Mouse (Mus musculus) CH12F3 (cell line): Measurements from ENCODE around the gene Alad.

ENCODE experiments used
- in situ Hi-C: fragments of 300-500 bp; cut with MboI; formaldehyde crosslinking; loops from 2 replicates; pipeline ENCODE4 v1.14.3; 2020; ENCODE audit warnings: low sequenced_read_pairs

The Alad gene

DNA sequence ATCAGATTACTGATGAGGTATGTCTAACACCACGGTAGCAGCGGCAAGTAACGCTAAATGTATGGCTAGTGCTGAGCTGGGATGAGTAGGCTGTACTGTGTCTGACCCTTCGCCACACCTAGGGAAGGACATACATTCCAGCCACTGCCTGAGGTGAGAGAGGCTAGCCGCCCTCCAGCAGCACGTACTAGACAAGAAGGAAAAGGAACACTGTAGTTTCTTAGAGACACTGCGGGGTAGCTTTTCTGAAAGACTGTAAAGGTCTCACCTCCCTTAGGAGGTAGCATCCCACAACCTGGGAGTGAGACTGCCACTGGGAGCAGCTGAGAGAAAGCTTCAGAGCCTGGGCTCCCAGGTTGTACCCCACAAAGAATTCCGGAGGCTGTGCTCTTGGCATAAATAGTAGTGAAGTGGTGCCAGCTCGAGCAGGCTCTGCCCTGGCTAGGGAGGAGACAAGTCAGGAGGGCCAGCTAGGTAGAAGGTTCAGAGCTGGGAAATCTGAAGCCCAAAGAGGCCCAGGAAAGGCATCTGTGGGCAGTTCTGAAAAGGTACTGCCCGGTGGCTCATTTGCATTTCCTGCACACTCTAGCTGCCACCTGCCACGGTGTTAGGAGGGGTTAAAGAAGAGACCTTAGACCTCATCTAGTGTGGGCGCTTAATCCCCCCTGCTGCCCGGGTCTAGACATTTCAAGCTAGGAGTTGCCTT, 1.1 kb downstream of the Alad start:
- in situ Hi-C loops, result no loop called here

DNA sequence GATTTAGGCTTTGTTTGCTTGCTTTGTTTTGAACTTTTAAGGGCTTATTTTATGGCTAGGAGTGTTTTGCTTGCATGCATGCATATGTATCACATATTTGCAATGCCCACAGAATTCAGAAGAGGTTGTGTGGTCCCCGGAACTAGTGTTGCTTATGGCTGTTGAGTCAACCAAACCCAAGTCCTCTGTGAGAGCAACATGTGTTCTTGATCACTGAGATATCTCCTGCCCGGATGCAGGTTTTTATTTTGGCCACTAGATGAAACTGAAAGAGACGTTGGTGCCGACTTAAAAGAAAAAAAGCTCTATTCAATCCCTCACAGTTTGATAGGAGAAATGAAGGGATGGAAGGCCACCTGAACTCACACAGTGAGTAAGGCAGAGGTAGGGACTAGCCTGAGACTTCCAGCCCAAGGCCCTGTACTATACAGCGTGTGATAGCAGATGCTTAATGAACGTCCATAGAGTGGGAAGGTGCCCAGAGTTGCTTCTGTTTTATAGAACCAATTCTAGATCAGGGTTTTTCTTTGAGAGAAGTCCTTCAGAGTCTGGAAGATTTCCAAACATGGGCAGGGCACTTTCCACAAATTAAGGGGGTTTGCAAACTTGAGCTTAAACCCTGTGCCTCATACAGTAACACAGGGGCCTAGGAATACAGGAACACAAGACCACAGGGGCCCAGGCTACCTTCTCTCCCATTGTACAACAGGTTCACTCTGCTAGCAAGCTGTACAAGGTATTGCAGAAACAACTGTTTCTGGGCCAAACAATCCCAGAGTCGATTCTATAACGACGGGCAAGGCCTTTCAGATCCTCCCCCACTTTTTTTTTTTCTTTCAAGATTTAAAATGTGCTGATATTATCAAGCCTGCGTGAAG, 1.9 kb downstream of the Alad start:
- in situ Hi-C loops, result no loop called here

DNA sequence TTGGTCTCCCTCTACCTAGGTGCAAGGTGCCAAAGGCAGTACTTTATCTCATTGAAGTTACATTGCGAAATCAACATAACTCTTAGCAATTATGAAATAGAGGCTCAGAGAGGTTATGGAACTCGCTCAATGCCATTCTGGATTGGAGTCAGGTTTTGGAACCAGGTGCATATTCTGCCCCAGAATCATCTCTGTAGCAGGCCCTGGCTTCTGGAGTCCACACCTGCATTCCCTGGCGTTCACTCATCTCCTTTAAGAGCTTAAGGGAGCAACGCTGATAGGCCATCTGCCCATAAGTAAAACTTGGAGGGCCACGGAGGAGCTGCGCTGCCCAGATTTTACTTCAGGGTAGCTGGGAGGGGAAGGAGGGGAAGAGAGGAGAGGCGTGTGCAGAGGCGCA, 2.7 kb downstream of the Alad start:
- in situ Hi-C loops, result no loop called here

DNA sequence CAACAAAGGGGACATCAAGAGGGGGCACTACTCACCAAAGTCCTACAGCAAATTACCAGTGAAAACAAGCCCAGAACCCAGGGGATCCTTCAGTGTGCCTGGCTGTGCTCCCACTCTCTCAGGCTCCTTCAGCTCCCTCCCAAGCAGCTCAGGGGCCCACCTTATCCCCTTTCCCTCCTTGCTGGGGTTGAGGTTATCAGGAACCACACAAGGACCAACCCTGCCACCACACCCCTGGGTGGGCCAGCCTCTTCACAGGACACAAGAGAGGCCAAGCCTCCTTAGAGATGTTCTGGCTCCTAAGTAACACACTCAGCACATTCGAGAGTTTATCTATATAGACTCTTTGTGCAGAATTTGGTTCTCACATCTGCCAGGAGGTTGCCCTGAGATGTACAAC, 3.1 kb downstream of the Alad start:
- in situ Hi-C loops, result no loop called here

DNA sequence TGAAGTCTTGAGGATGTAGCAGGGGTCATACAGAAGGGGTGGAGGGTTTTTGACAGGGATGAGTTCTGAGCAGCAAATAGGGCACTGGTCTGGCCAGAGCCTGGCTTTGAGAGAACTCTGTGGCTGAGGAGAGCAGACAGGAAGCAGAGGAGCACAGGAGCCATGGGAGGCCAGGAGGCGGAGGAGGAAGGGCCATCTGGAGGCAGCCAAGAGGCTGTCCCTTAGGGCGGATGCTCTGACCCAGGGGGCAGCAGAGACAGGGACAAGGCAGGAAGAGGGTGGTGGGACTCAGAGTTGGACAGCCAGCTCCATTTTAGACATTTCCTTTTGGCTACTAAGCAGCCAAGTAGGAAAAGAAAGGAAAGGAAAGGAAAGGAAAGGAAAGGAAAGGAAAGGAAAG, 3.6 kb downstream of the Alad start:
- in situ Hi-C loops, result no loop called here

DNA sequence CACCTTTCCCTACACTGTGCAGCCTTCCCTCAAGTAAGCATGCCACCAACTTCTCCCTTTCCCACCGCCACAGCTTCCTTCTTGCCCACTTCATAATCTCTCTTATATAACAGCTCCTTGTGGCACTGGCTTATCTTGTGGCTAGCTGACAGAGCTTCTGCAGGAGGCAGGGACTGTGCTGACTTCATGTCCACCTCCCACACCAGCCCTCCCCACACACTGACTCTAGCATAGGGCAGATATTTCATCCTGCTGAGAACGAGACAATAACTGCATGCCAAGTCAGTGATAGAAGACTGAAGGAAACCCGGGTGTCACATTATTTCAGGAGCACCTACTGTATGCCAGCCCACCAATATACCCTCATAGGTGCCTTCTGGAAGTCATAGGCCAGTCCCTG, 4.2 kb downstream of the Alad start:
- in situ Hi-C loops, result no loop called here

DNA sequence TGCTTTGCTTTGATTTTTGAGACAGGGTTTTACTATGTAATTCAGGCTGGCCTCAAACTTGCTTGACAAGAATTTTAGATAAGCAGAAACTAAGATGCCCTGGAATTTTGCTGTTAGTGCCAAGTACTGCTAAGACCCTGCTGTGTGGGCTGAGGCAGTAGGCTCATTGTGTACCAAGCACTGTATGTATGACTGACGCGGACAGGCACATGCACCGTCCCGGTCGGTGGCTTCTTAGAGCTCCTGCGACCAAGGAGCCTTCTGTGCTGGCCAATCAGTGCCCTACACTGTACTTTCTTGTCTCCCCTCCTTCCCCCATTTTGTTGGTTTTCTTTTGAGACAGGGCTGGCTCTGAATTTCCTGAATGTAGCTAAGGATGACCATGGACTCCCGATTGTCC, 4.7 kb downstream of the Alad start:
- in situ Hi-C loops, result no loop called here

DNA sequence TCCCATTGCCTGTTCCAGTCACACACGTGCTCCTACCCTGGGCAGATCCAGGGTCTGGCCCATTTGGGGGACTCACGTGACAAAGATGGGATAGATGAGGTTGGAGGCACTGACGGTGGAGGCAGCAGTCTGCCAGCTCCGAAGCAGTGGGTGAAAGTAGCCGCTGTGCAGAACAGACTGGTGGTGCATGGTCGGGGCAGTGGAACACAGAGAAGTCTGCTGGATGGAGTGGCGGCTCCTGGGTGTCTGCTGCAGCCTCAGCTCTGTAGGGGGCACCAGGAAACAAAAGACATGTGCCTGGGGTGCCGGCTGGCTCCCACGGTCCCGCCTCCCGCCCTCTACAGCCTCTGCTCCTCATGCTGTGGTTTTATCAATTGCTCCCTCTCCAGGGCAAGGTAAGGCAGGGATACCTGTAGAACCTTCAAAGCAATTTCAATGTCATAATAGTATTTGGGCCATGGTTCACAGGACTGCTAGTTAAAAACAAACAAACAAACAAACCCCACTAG, 5.7 kb downstream of the Alad start:
- in situ Hi-C loops, result no loop called here

DNA sequence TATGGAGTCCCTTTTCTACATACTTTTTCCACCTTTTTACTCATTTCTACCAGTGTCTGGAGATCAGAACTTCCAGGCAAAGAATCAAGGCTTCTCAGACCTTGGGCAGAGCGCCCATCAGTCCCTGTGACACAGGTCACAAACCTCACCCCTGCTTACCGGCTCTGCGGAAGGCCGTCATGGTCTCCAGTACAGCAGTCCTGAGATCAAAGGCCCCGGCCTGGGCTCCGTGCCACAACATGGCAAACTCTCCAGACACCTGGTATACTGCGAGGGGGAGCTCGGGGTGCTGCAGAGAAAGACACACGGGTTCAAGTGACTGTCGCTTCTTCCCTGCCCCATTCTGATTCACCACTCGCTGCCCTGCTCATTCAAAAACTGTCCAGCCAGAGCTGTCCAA, 9.8 kb downstream of the Alad start:
- in situ Hi-C loops, result loop anchor here (10.0 kb wide), 1 partner anchor 155 kb away; no protein-coding TSS in a partner anchor

DNA sequence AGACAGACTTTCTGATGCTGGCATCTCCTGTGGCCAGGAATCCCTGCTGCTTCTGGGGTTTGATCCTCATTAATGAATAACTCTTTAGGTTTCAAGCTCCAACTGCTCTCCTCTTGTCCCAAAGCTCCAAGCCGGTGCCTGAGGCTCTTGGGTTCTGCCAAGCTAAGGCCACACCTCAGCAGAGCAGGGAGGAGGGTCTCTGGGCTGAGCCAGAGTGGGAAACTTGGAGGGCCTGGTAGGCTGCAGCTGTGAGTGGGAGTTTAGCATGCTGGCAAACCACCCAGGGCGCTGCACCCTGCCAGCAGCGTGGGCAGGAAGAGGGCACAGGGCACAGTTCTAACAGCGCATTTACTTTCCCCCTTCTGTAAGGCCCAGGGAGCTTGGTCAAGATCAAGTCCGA, 10.9 kb downstream of the Alad start:
- in situ Hi-C loops, result loop anchor here (10.0 kb wide), 1 partner anchor 154 kb away; no protein-coding TSS in a partner anchor

DNA sequence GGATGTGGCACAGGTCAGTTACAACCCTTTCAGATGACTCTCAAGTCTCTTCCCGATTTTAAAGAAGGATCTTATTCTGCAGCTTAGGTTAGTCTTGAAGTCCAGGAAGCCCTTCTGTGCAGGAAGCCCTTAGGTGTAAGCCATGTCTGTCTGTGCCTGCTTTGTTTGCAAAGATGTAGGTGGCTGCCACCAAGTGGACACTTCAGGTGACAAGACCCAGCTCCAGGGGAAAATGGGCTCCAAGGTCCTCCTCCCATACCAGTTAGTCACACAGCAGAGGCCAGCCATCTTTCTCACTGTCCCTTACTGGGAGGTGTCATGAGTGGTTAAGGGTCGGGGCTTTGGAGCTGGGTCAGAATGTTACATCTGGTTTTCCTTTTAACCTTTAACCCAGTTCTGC, 12.9 kb downstream of the Alad start:
- in situ Hi-C loops, result loop anchor here (10.0 kb wide), 1 partner anchor 152 kb away; no protein-coding TSS in a partner anchor

DNA sequence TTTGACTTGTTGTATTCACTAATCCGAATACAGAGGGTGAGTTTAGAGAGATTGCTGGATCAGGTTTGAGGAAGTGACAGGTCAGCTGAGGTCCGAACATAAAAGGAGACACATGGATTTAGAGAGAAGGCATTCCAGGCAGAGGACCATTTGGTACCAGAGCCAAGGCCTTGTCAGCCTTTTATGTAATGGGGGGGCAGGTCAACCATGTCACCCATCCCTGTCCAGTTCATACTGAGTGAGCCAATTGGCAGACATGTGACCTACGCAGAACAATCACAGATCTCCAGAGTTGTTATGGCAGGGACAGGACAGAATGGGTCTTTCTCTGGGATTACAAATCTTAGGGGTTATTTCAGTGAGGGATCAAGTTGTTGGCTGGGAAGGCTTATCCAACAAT, 13.7 kb downstream of the Alad start:
- in situ Hi-C loops, result loop anchor here (10.0 kb wide), 1 partner anchor 151 kb away; no protein-coding TSS in a partner anchor

DNA sequence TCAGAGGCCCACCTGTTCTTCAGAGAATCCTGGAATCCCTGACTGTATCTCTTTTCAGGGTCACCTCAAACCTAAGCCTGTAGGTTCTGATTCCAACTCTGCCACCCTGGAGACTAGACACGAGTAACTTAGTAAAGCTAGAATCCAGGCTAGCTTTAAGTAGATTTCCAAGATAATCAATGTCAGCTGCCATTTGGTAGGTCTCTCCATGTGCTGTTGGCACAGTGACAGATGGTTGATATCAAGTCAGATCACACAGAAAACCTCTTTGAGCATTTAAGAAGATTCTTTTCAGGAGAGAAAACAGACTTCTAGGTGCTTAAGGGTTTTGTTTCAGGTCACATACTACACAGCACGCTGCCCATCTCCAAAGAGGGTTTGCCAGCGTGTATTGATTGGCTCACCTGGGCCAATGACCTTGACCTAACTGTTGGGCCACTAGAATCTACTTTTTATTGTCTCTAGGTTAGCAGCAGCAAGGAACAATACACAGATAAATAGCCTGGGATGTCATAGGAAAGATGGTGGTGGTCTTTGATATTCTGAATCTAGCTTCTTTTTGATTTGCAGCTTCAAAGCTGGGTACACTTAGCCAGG, 16.2 kb downstream of the Alad start, which contains the start of gene Hdhd3:
TSS of gene Hdhd3 (minus strand) at position 94 of the 597 bp plus-strand sequence.
- in situ Hi-C loops, result loop anchor here (10.0 kb wide), 1 partner anchor 149 kb away; no protein-coding TSS in a partner anchor

DNA sequence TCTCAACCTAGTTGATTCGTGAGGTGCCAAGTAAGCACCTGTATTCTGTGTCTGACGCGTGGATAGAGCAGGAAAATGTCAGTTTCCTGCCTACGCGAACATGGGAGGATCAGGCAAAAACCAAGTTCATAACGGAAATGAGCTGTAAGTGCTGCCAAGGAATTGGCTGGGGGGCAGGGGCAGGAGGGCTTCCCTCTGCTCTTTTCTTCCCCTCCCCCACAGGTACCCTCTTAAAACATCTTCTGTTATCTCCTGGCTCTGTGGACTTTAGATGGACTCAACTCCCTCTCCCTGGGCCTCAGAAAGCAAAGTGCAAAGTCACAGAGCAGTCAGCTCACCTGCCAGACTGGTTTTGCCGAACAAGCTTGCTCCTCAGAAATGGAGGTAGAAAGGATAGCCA, 16.7 kb downstream of the Alad start:
- in situ Hi-C loops, result loop anchor here (10.0 kb wide), 1 partner anchor 148 kb away; no protein-coding TSS in a partner anchor

DNA sequence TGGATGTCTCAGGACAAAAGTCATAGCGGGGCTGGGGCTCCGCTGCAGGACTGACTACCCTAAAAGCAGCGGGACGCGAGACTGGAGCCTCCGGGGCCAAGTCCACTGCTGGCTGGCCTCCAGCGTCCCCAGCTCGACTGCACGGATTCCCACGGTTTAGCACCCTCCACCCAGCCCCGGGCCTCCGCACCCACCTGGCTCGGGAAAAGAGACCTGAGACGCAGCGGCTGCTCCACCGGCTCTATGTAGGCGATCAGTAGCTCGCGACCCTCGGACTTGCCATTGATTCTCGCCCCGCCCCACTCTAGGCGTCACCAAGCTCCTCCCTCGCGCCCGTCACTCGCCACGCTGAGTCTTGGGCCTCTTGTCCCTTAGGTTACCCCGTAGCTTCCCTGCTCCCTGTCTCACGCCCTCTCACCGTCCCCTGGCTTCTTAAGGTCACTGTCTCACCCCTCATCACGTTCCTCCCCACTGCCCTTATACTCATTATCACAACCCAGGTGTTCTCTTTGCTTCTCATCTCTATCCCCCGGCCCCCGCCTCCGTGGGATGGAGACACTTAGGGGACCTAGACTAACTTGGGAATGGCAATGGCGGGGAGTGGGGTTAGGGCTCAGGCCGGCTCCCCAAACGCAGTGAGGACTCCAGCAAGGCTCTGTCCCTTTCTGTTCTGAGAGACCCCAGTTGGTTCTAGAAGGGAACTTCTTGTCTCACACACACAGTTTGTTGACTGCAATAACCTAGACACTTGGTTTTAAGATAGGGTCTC, 17.6 kb downstream of the Alad start:
- in situ Hi-C loops, result loop anchor here (10.0 kb wide), 1 partner anchor 147 kb away; no protein-coding TSS in a partner anchor

DNA sequence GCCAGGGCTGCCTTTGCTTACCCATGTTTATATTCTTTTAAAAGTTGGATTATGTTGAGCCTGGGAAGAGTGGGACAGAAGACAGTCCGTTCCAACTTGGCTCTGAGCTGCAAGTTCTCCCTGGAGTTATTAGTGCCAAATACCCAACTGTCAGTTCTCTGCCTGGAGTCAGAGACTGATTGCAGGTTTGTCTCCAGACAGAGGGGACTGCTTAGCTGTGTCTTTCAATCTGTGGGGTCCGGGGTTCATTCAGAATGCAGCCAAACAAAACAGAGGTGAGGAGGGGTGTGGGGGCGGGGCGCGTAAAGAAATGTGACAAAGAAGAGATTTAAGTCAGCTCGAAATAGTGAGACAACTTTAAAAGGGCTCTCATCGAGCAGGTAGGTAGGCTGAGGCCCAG, 18.2 kb downstream of the Alad start:
- in situ Hi-C loops, result loop anchor here (10.0 kb wide), 1 partner anchor 147 kb away; no protein-coding TSS in a partner anchor

DNA sequence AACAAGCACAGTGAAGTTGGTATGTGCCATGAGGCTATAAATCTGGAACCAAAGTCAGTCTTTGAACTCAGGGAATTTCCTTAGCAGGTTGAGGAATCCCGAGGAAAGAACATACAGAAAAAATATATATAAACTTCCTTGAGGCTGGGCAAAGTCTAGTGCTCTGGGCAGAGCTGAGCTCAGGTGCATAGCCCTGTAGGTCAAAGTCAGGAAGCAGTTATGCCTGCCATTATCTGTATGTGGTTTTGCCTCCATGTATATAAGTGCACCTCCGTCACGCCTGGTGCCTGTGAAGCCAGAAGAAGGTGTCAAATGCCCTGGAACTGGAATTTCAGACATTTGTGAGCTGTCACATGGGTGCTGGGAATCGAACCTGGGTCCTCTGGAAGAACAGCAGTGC, 18.9 kb downstream of the Alad start:
- in situ Hi-C loops, result loop anchor here (10.0 kb wide), 1 partner anchor 146 kb away; no protein-coding TSS in a partner anchor

DNA sequence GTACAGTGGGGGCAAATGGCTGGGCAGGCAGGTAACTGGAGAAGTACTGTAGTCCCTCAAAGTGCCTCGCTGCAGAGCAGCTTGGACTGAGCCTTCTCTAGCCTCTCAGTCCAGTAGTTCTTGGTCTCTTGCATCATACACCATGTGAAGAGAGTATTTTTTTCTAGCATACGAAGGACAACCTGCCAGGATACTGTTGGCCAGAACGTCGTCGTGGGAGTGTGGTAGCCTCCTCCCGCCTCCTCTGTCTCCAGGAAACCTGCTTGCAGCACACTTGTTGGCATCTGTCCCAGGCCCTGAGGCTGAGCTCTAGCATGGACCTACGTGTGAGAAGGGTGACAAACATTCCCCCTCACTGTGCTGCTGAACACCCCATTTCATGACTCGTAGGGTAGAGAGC, 22.9 kb downstream of the Alad start:
- in situ Hi-C loops, result no loop called here

DNA sequence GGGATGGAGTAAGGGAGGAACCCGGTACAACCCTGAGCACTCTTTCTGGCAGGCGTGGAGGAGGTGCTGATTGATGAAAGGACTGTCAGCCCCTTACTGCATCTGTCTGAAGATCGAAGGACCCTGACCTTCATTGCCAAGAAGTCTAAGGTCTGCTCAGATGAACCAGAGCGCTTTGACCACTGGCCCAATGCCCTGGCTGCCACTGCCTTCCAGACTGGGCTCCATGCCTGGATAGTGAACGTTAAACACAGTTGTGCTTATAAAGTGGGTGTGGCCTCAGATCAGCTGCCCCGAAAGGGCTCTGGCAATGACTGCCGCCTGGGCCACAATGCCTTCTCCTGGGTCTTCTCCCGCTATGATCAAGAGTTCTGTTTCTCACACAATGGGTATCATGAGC, 23.8 kb downstream of the Alad start:
- in situ Hi-C loops, result no loop called here

DNA sequence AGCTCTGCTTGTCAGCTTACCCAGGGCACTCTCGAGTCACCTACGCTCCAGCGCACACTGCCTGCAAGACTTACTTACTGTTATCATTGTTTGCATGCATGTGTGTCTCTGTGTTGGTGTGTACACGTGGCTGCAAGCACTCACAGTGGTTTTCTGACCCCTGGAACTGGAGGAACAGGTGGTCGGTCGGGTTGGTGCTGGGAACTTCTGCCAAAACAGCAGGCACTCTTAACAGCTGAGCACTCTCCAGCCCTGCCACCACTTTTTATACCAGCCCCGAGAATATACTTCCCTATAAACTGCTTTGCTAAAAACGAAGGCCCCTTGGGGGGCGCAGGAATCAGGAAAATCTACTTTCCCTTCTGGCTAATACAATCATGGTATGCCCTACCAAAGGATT, 25.5 kb downstream of the Alad start:
- in situ Hi-C loops, result no loop called here
